Mouse (Mus musculus) myocyte (in vitro differentiated cells): ENCODE data around the gene Sipa1.

Experiments
- CEBPB ChIP-seq: IDR thresholded peaks from 2 replicates; pipeline ENCODE4 v1.6.1; 2011; ENCODE audit warnings: mild to moderate bottlenecking, moderate library complexity; ENCODE audit not compliant: poor library complexity, insufficient read depth, severe bottlenecking
- E2F4 ChIP-seq: IDR thresholded peaks from one replicate; pipeline ENCODE4 v1.6.1; 2011; ENCODE audit warnings: mild to moderate bottlenecking, control low read depth, moderate library complexity; ENCODE audit not compliant: insufficient read depth
- MAX ChIP-seq: IDR thresholded peaks from one replicate; pipeline ENCODE4 v1.6.1; 2011; ENCODE audit warnings: low read depth, mild to moderate bottlenecking, control low read depth
- MYOD1 ChIP-seq, 3 experiments: IDR thresholded peaks; one replicate each; pipeline ENCODE4 v1.6.1; 2011; ENCODE audit warnings: control low read depth in 2 of 3, low read depth in 2 of 3, mild to moderate bottlenecking in 2 of 3, moderate library complexity in 1 of 3; ENCODE audit not compliant: insufficient read length in 2 of 3, control insufficient read depth in 1 of 3
- MYOG ChIP-seq, 3 experiments: IDR thresholded peaks; one replicate each; pipeline ENCODE4 v1.6.1; 2011; ENCODE audit warnings: control low read depth in 2 of 3, low read depth in 2 of 3, mild to moderate bottlenecking in 2 of 3; ENCODE audit not compliant: insufficient read length in 2 of 3, control insufficient read depth in 1 of 3, insufficient read depth in 1 of 3
- POLR2A ChIP-seq: IDR thresholded peaks from one replicate; pipeline ENCODE4 v1.6.1; 2011; ENCODE audit warnings: low read depth, mild to moderate bottlenecking, control low read depth, moderate library complexity; ENCODE audit not compliant: insufficient read length
- POLR2AphosphoS2 ChIP-seq: IDR thresholded peaks from one replicate; pipeline ENCODE4 v1.6.1; 2011; ENCODE audit warnings: low read depth, control low read depth; ENCODE audit not compliant: insufficient read length
- REST ChIP-seq: IDR thresholded peaks from one replicate; pipeline ENCODE4 v1.6.1; 2011; ENCODE audit warnings: mild to moderate bottlenecking, control low read depth, moderate library complexity; ENCODE audit not compliant: insufficient read depth, insufficient read length
- SRF ChIP-seq: IDR thresholded peaks from one replicate; pipeline ENCODE4 v1.6.1; 2011; ENCODE audit warnings: low read depth; ENCODE audit not compliant: control insufficient read depth, insufficient read length
- TCF12 ChIP-seq: IDR thresholded peaks from one replicate; pipeline ENCODE4 v1.6.1; 2011; ENCODE audit warnings: mild to moderate bottlenecking, control low read depth; ENCODE audit not compliant: poor library complexity, insufficient read depth, severe bottlenecking
- USF1 ChIP-seq: IDR thresholded peaks from one replicate; pipeline ENCODE4 v1.6.1; 2011; ENCODE audit warnings: low read depth, mild to moderate bottlenecking, control low read depth, moderate library complexity

GRCm38 (mm10) chr19:5638416-5639005 lies 25.0 kb downstream of the Sipa1 start:
- TF ChIP-seq POLR2A (no peak), POLR2AphosphoS2 (no peak), TCF12 (no peak), MAX (no peak), SRF (no peak), E2F4 (no peak), USF1 (no peak), MYOD1 (IDR thresholded peaks at IDR 0.05; ENCODE audit: control insufficient read depth in 1 of 3, insufficient read length in 2 of 3, low read depth in 2 of 3) (no peak), MYOG (IDR thresholded peaks at IDR 0.05; ENCODE audit: control insufficient read depth in 1 of 3, insufficient read depth in 1 of 3, insufficient read length in 2 of 3, low read depth in 2 of 3) (no peak), CEBPB (no peak), REST (no peak)
